Comparison of ENCODE assay signal across 18 mouse cellular contexts in genomic region chr9:114548496-114548895, GRCm38 (mm10). TPM values are rescaled to one million over a fixed set of nuclear protein-coding genes. Genes with fewer than 3 reads are reported as not detected.
DNase-seq lines count a peak whose midpoint lies in the region; ATAC-seq and TF ChIP-seq lines count a peak whose summit lies in the region.
"Had no signal": no experiment of that assay in that cellular context is flagged by ENCODE, and none has a peak within 500 bp of the region (broad histone marks: within the 10 kb centered on the region; RNA-seq: fewer than 3 reads in every experiment).

No protein-coding gene starts in this region.

- DNase-seq in forebrain, embryonic 11.5 days (ENCODE audit: low spot score), result no peak
- DNase-seq in lung, embryonic 14.5 days, result no peak
- DNase-seq in lung, postnatal 25 days (ENCODE audit: low spot score), result no peak
- DNase-seq in adrenal gland, postnatal 10 days, result no peak
- DNase-seq in ovary, adult 18-20 months (ENCODE audit: low spot score), result no peak
- DNase-seq: thymus, adult 2 months had no signal

- no peaks in the 10 kb centered on the region for H3K9me3 ChIP-seq in forebrain, embryonic 11.5 days (ENCODE audit: control insufficient read depth, low read length)
- no peaks in the 10 kb centered on the region for H3K9me3 ChIP-seq in forebrain, embryonic 13.5 days (replicated peaks)
- H3K9me3 ChIP-seq in lung, embryonic 14.5 days (ENCODE audit: low read depth, low read length), result no peaks in the 10 kb centered on the region
- H3K9me3 ChIP-seq in kidney, embryonic 15.5 days (replicated peaks), result no peaks in the 10 kb centered on the region
- no peaks in the 10 kb centered on the region for H3K9me3 ChIP-seq in liver, embryonic 16.5 days (replicated peaks; ENCODE audit: control insufficient read depth, low read length)
- H3K9me3 ChIP-seq: embryonic facial prominence, embryonic 15.5 days; limb, embryonic 15.5 days had no signal

- no peaks in the 10 kb centered on the region for H3K36me3 ChIP-seq in forebrain, embryonic 11.5 days (ENCODE audit: control insufficient read depth, insufficient read depth, low read length)
- no peaks in the 10 kb centered on the region for H3K36me3 ChIP-seq in forebrain, embryonic 13.5 days (ENCODE audit: poor library complexity, severe bottlenecking)
- H3K36me3 ChIP-seq in lung, embryonic 14.5 days (ENCODE audit: insufficient read depth), result no peaks in the 10 kb centered on the region
- H3K36me3 ChIP-seq in kidney, embryonic 15.5 days, result no peaks in the 10 kb centered on the region
- H3K36me3 ChIP-seq in liver, embryonic 16.5 days (ENCODE audit: control insufficient read depth, insufficient read depth), result no peaks in the 10 kb centered on the region
- H3K36me3 ChIP-seq: embryonic facial prominence, embryonic 15.5 days; limb, embryonic 15.5 days had no signal

- H3K27me3 ChIP-seq in forebrain, embryonic 11.5 days (ENCODE audit: control insufficient read depth, insufficient read depth, low read length), result no peaks in the 10 kb centered on the region
- H3K27me3 ChIP-seq in forebrain, embryonic 13.5 days, result peaks cover 45% of the 10 kb centered on the region
- no peaks in the 10 kb centered on the region for H3K27me3 ChIP-seq in lung, embryonic 14.5 days (ENCODE audit: insufficient read depth, low read length)
- no peaks in the 10 kb centered on the region for H3K27me3 ChIP-seq in kidney, embryonic 15.5 days
- no peaks in the 10 kb centered on the region for H3K27me3 ChIP-seq in liver, embryonic 16.5 days (ENCODE audit: control insufficient read depth, insufficient read depth, low read depth, low read length)
- H3K27me3 ChIP-seq: embryonic facial prominence, embryonic 15.5 days; limb, embryonic 15.5 days had no signal

- no peak; the same call in 1 of the 2 replicates for ATAC-seq in forebrain, embryonic 11.5 days (replicated peaks; ENCODE audit: low FRiP score)
- no peak for ATAC-seq in forebrain, embryonic 13.5 days
- ATAC-seq in lung, embryonic 14.5 days (ENCODE audit: insufficient read depth), result no peak
- no peak for ATAC-seq in kidney, embryonic 15.5 days (replicated peaks; ENCODE audit: low FRiP score)
- peak; percentile 15; the same call in 1 of the 2 replicates for ATAC-seq in liver, embryonic 16.5 days (ENCODE audit: low read depth)
- ATAC-seq: inflammation-experienced regulatory T-cells, adult 6 months had no signal

- H3K27ac ChIP-seq in forebrain, embryonic 11.5 days (ENCODE audit: low read depth, low read length), result no peak overlapping the region
- H3K27ac ChIP-seq in forebrain, embryonic 13.5 days, result no peak overlapping the region
- peak overlapping the region; percentile 73 for H3K27ac ChIP-seq in lung, embryonic 14.5 days (ENCODE audit: low read depth)
- peak overlapping the region; percentile 81 for H3K27ac ChIP-seq in kidney, embryonic 15.5 days
- H3K27ac ChIP-seq in liver, embryonic 16.5 days (ENCODE audit: low read length), result peak overlapping the region; percentile 34
- H3K27ac ChIP-seq: embryonic facial prominence, embryonic 15.5 days; limb, embryonic 15.5 days had no signal

- no peak for TF ChIP-seq CTCF in lung, embryonic 14.5 days (IDR thresholded peaks at IDR 0.05; ENCODE audit: low read depth)

- no peak overlapping the region for H3K9ac ChIP-seq in forebrain, embryonic 11.5 days (ENCODE audit: low read length)
- no peak overlapping the region for H3K9ac ChIP-seq in forebrain, embryonic 13.5 days
- no peak overlapping the region for H3K9ac ChIP-seq in lung, embryonic 14.5 days
- no peak overlapping the region for H3K9ac ChIP-seq in kidney, embryonic 15.5 days
- no peak overlapping the region for H3K9ac ChIP-seq in liver, embryonic 16.5 days (ENCODE audit: low read depth, low read length)
- H3K9ac ChIP-seq: embryonic facial prominence, embryonic 15.5 days; limb, embryonic 15.5 days had no signal

- no peak overlapping the region for H3K4me3 ChIP-seq in forebrain, embryonic 11.5 days (ENCODE audit: low read depth, low read length)
- H3K4me3 ChIP-seq in forebrain, embryonic 13.5 days, result no peak overlapping the region
- H3K4me3 ChIP-seq in lung, embryonic 14.5 days (ENCODE audit: low read depth, low read length), result no peak overlapping the region
- no peak overlapping the region for H3K4me3 ChIP-seq in kidney, embryonic 15.5 days (replicated peaks)
- no peak overlapping the region for H3K4me3 ChIP-seq in liver, embryonic 16.5 days (ENCODE audit: low read depth, low read length)
- H3K4me3 ChIP-seq: embryonic facial prominence, embryonic 15.5 days; limb, embryonic 15.5 days had no signal

- H3K4me1 ChIP-seq in forebrain, embryonic 11.5 days (replicated peaks; ENCODE audit: control insufficient read depth, insufficient read depth, low read length), result peaks cover 35% of the 10 kb centered on the region
- H3K4me1 ChIP-seq in forebrain, embryonic 13.5 days, result peaks cover 34% of the 10 kb centered on the region
- H3K4me1 ChIP-seq in lung, embryonic 14.5 days (ENCODE audit: insufficient read depth), result peaks cover 52% of the 10 kb centered on the region
- peaks cover 72% of the 10 kb centered on the region for H3K4me1 ChIP-seq in kidney, embryonic 15.5 days
- H3K4me1 ChIP-seq in liver, embryonic 16.5 days (ENCODE audit: control insufficient read depth, low read depth, low read length), result peaks cover 14% of the 10 kb centered on the region

- WGBS in forebrain, embryonic 11.5 days, result 22% methylated on average over 4 of the region's 4 CpGs
- 17% methylated on average over 4 of the region's 4 CpGs for WGBS in forebrain, embryonic 13.5 days
- 24% methylated on average over 4 of the region's 4 CpGs for WGBS in lung, embryonic 14.5 days
- WGBS in kidney, embryonic 15.5 days, result 24% methylated on average over 4 of the region's 4 CpGs
- 40% methylated on average over 4 of the region's 4 CpGs for WGBS in liver, embryonic 16.5 days (ENCODE audit: insufficient replicate concordance)

- 0 out of 2 replicates have a peak overlapping the region, but pooled peaks have one; percentile 8 for H3K4me2 ChIP-seq in forebrain, embryonic 11.5 days (ENCODE audit: low read depth, low read length, severe bottlenecking)
- no peak overlapping the region for H3K4me2 ChIP-seq in forebrain, embryonic 13.5 days
- H3K4me2 ChIP-seq in lung, embryonic 14.5 days, result peak overlapping the region; percentile 16; the same call in 1 of the 2 replicates
- H3K4me2 ChIP-seq in kidney, embryonic 15.5 days, result peak overlapping the region; percentile 22; the same call in 1 of the 2 replicates
- H3K4me2 ChIP-seq in liver, embryonic 16.5 days (ENCODE audit: low read depth, low read length), result no peak overlapping the region
- H3K4me2 ChIP-seq: embryonic facial prominence, embryonic 15.5 days; limb, embryonic 15.5 days; midbrain, embryonic 11.5 days had no signal

RNA-seq across cellular contexts. Expression of gene Trim71, which starts 15.7 kb away (rescaled TPM):
- 1.5 and 1.6 TPM in 2 replicates for polyA plus RNA-seq in forebrain, embryonic 11.5 days (2014; fragmentation: Nextera tagmentation; extraction: Ambion mirVana)
- polyA plus RNA-seq in forebrain, embryonic 13.5 days (2015; fragmentation: Nextera tagmentation; extraction: Ambion mirVana), result 0.13 and 0.14 TPM in 2 replicates
- polyA plus RNA-seq in lung, embryonic 14.5 days (2014; fragmentation: Nextera tagmentation; extraction: Ambion mirVana), result 1.4 and 1.5 TPM in 2 replicates
- polyA plus RNA-seq in kidney, embryonic 15.5 days (2015; fragmentation: Nextera tagmentation; extraction: Ambion mirVana), result 0.87 and 1.00 TPM in 2 replicates
- 0.69 and 0.71 TPM in 2 replicates for polyA plus RNA-seq in liver, embryonic 16.5 days (2015; fragmentation: Nextera tagmentation; extraction: Ambion mirVana)
- total RNA-seq in adrenal gland, postnatal 10 days (2021), result under 1 TPM in 1 of 2 experiments, not detected in 1; 0.09 TPM
- polyA plus RNA-seq: heart, postnatal 0 days; thymus, adult 2 months had no signal

RNA-seq across cellular contexts. Expression of gene C130032M10Rik, which starts 33.0 kb away (rescaled TPM):
- polyA plus RNA-seq in forebrain, embryonic 11.5 days (2014; fragmentation: Nextera tagmentation; extraction: Ambion mirVana), result not detected in 2 replicates
- polyA plus RNA-seq in forebrain, embryonic 13.5 days (2015; fragmentation: Nextera tagmentation; extraction: Ambion mirVana), result not detected in 2 replicates
- polyA plus RNA-seq in lung, embryonic 14.5 days (2014; fragmentation: Nextera tagmentation; extraction: Ambion mirVana), result 0.27 TPM in 1 of 2 replicates, not detected in the other
- 0.58 and 0.62 TPM in 2 replicates for polyA plus RNA-seq in kidney, embryonic 15.5 days (2015; fragmentation: Nextera tagmentation; extraction: Ambion mirVana)
- not detected in 2 replicates for polyA plus RNA-seq in liver, embryonic 16.5 days (2015; fragmentation: Nextera tagmentation; extraction: Ambion mirVana)
- total RNA-seq in adrenal gland, postnatal 10 days (2021), result not detected
- total RNA-seq: adrenal gland, postnatal 36 days; gastrocnemius, postnatal 4 days; layer of hippocampus, postnatal 14 days had no signal
- polyA plus RNA-seq: frontal cortex, adult 2 months; inflammation-experienced regulatory T-cells, adult 6 months; midbrain, embryonic 11.5 days; thymus, adult 2 months had no signal

RNA-seq across cellular contexts. Expression of gene Ccr4, which starts 43.8 kb away (rescaled TPM):
- not detected in 2 replicates for polyA plus RNA-seq in forebrain, embryonic 11.5 days (2014; fragmentation: Nextera tagmentation; extraction: Ambion mirVana)
- not detected in 2 replicates for polyA plus RNA-seq in forebrain, embryonic 13.5 days (2015; fragmentation: Nextera tagmentation; extraction: Ambion mirVana)
- polyA plus RNA-seq in lung, embryonic 14.5 days (2014; fragmentation: Nextera tagmentation; extraction: Ambion mirVana), result not detected in 2 replicates
- polyA plus RNA-seq in kidney, embryonic 15.5 days (2015; fragmentation: Nextera tagmentation; extraction: Ambion mirVana), result 0.55 and 0.78 TPM in 2 replicates
- not detected in 2 replicates for polyA plus RNA-seq in liver, embryonic 16.5 days (2015; fragmentation: Nextera tagmentation; extraction: Ambion mirVana)
- under 1 TPM in 1 of 2 experiments, not detected in 1; 0.09 TPM for total RNA-seq in adrenal gland, postnatal 10 days (2021)
- total RNA-seq: adrenal gland, postnatal 36 days; gastrocnemius, postnatal 4 days; layer of hippocampus, postnatal 14 days had no signal
- polyA plus RNA-seq: frontal cortex, adult 2 months; heart, postnatal 0 days; midbrain, embryonic 11.5 days had no signal

Comparison
In these comparisons a context has a peak if more than half of its experiments do, and no peak if none do; other contexts are left out.
1. H3K4me2 ChIP-seq: peak in forebrain, embryonic 11.5 days (single experiment), lung, embryonic 14.5 days (single experiment) and kidney, embryonic 15.5 days (single experiment); none in forebrain, embryonic 13.5 days (single experiment) and liver, embryonic 16.5 days (single experiment).
2. H3K27ac ChIP-seq: peak in lung, embryonic 14.5 days (single experiment), kidney, embryonic 15.5 days (single experiment) and liver, embryonic 16.5 days (single experiment); none in forebrain, embryonic 11.5 days (single experiment) and forebrain, embryonic 13.5 days (single experiment).